Mouse (Mus musculus) naive thymus-derived CD4-positive, alpha-beta T cell, adult 5 months (primary cell): ENCODE results near the gene Caln1. TPM values are rescaled to one million over a fixed set of nuclear protein-coding genes. Genes with fewer than 3 reads are reported as not detected.

ENCODE experiments used
- polyA plus RNA-seq: library from polyadenylated mRNA; unstranded; fragments of 100-300 nt; shearing (Covaris generic); gene quantifications from one replicate; pipeline ENCODE4 v1.2.1, GENCODE M21; 2017

Gene Caln1
- not detected for polyA plus RNA-seq

DNA sequence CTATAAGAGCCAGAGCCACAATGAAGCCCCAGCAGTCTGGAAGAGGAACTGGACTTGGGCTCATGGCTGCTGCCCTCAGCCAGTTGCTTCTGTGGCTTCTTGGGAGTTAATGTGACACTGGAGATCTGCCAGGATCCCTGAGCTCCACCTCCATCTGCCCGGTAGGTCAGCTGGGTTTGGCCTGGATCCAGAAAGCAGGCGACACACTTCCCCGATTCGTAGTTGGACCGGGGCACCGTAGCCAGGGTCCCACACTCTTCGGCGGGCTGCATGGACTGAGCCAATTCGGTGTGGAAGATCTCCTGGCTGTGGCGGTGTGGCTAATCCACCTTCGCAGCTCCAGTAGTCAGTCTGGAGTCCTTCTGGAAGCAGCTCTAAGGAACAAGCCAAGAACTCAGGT is at the start of gene Caln1:
Gene Caln1, plus strand, starts transcription at position 219 of the 400 bp plus-strand sequence.

DNA sequence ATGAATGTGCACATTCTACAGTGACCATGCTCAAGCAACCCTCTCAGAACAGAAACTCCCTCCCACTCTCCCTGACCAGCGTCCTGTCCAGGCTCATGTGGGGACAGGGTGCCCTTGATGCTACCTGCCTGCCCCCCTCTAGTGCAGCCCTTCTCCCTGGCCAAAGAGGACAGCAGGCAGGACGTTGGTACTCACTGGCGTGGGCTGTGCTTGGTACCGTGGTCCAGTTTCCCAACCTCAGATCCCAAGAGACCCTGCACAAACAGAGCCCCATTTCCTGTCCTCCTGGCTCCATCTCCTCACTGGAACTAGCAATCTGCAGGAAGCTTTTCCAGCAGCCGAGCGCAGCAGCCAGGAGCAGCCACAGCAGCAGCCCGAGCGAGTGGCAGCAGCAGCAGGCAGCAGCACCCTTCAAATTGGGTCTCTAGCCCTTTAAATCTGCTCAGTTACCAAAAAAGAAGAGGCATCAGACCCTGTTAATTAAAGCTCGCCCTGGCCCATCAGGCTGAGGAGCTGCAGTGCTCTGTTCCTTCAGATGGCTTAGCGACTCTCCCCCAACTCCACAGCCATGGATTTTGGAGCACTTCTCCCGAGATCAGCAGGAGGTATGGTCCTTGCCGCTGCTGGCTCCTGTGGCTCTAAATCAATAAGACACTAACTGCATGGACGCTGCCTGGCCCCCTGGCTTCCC is 15.1 kb downstream of the Caln1 start, which contains the start of gene A330070K13Rik:
Gene A330070K13Rik, minus strand, starts transcription at position 410 of the 691 bp plus-strand sequence.

Other genes starting within 250 kb of the Caln1 start
- 2.2 TPM for gene Kctd7, start 224.6 kb upstream of the Caln1 start, polyA plus RNA-seq
- gene Rabgef1, start 197.7 kb upstream of the Caln1 start, polyA plus RNA-seq: 42.5 TPM
- gene Tmem248, start 152.4 kb upstream of the Caln1 start, polyA plus RNA-seq: 80.6 TPM
- 123 TPM for gene Sbds, start 113.9 kb upstream of the Caln1 start, polyA plus RNA-seq
- gene Tyw1, start 113.8 kb upstream of the Caln1 start, polyA plus RNA-seq: 25.3 TPM
- gene A330070K13Rik, start 15.2 kb downstream of the Caln1 start, polyA plus RNA-seq: not detected